Mouse (Mus musculus): ENCODE measurements around the gene Acr. TPM values are rescaled to one million over a fixed set of nuclear protein-coding genes. Genes with fewer than 3 reads are reported as not detected.

The Acr gene
- polyA plus RNA-seq (2016; fragmentation: Nextera tagmentation; extraction: Ambion mirVana), result 1.0 TPM in 2 replicates

DNA sequence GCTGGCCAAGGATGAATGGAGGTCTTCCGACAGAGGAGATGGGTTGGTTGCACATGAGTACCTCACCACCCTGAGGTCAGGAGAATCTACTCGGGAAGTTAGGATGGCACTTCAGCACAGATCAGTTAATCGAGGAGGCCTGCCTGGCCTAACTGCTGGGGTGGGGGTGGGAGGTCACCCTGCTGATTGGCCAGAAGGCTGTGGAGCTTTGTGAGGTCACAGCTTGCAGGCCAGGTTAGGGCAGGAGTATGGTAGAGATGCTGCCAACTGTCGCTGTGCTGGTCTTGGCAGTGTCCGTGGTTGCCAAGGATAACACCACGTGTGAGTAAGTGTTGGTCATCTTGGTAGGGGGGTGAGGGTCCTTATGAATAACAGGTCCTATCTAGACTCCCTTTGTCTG is at the start of gene Acr:
Acr (plus strand) TSS at position 213 of the 400 bp plus-strand sequence.
- H3K4me3 ChIP-seq, result no peak within 1 kb of the TSS

GRCm38 (mm10) chr15:89521951-89522350 is 46.2 kb upstream of the Acr start:
- no peak overlapping the region for H3K27ac ChIP-seq
- no peak overlapping the region for H3K4me3 ChIP-seq
- ATAC-seq (ENCODE audit: low FRiP score, low read depth), result no peak
- 59% methylated on average over 7 of the region's 7 CpGs for WGBS
- H3K9me3 ChIP-seq, result no peaks in the 10 kb centered on the region
- no peaks in the 10 kb centered on the region for H3K36me3 ChIP-seq
- H3K4me2 ChIP-seq (replicated peaks), result no peak overlapping the region
- peaks cover 11% of the 10 kb centered on the region for H3K4me1 ChIP-seq
- peaks cover 37% of the 10 kb centered on the region for H3K27me3 ChIP-seq (replicated peaks)
- no peak overlapping the region for H3K9ac ChIP-seq

More for the DNA sequence above, at the start of gene Acr:
- Histone ChIP-seq H3K9me3 (no peaks in the 10 kb centered on the region), H3K36me3 (no peaks in the 10 kb centered on the region), H3K27me3 (replicated peaks) (no peaks in the 10 kb centered on the region), H3K9ac (no peak within 1 kb of the TSS), H3K27ac (no peak within 1 kb of the TSS), H3K4me1 (no peaks in the 10 kb centered on the region), H3K4me2 (replicated peaks) (no peak within 1 kb of the TSS)
- WGBS, result 93% methylated on average over 6 of the region's 6 CpGs
- no peak for ATAC-seq (ENCODE audit: low FRiP score, low read depth)

DNA sequence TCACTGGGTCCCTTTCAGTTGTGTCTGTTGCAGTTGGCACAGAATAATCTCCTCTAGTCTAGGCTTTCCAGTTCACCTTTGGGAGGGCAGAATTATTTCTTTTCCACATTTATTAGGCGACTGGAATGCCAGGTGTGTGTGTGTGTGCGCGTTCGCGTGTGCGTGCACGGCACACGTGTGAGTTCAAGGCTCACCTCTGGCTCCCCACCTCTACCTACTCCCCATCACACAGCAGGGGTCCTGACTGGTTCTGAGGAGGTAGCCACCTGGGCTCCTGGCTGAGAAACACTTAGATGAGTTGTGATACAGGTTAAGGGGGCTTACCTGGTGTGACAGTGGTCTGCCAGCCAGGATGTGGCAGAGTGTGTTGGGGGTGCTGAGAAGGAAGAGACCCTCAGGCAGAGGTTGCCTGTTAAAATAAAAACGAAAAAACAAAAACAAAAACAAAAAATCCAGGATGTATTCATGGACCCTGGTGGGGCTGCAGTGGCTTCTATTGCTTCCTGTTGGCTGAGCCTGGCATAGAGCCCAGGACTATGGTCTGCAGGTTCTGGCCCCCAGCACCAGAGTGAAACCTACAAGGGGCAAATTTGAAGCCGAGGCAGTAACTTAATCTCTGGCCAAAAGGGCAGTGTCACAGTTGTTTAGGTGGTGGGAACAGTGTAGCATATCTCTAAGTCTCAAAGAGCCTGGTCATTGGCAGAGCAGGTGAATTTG is 45.4 kb upstream of the Acr start:
- Histone ChIP-seq H3K36me3 (no peaks in the 10 kb centered on the region), H3K4me1 (peaks cover 11% of the 10 kb centered on the region), H3K4me3 (no peak overlapping the region), H3K9ac (no peak overlapping the region), H3K9me3 (no peaks in the 10 kb centered on the region), H3K27ac (no peak overlapping the region), H3K27me3 (replicated peaks) (peaks cover 37% of the 10 kb centered on the region), H3K4me2 (replicated peaks) (peak overlapping the region; percentile 96)
- WGBS, result 88% methylated on average over 10 of the region's 10 CpGs
- ATAC-seq (ENCODE audit: low FRiP score, low read depth), result no peak

DNA sequence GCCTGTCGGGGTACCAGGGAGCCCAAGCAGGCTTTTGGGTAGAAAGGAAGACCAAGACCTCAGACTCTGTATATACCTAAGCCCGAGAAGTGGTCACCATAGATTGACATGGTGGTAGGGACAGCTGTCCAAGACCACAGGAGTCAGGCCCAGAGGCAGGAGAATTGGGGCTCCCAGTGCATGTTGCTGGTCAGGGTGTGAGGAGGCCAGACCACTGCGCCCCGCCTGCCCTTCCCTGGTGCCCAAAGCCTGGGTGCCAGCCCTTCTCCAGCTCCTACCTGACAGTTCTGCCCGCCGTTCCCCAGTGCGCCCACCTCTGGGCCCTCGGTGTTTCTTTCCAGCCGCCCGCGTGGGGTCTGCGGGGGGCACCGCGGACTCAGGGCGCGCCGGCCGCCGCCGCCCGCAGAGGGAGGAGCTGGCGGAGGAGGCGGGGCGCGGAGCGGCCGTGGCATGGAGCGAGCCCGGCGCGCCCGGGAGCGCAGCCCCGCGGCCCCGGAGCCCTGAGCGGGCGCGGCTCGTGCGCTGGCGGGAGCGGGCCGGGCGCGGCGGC is 44.8 kb upstream of the Acr start:
- no peaks in the 10 kb centered on the region for H3K9me3 ChIP-seq
- peak overlapping the region; percentile 55 for H3K4me3 ChIP-seq
- peaks cover 37% of the 10 kb centered on the region for H3K27me3 ChIP-seq (replicated peaks)
- peaks cover 11% of the 10 kb centered on the region for H3K4me1 ChIP-seq
- H3K36me3 ChIP-seq, result no peaks in the 10 kb centered on the region
- WGBS, result 4% methylated on average over 41 of the region's 47 CpGs
- no peak overlapping the region for H3K9ac ChIP-seq
- ATAC-seq (ENCODE audit: low FRiP score, low read depth), result no peak
- no peak overlapping the region for H3K27ac ChIP-seq
- H3K4me2 ChIP-seq (replicated peaks), result peak overlapping the region; percentile 96

DNA sequence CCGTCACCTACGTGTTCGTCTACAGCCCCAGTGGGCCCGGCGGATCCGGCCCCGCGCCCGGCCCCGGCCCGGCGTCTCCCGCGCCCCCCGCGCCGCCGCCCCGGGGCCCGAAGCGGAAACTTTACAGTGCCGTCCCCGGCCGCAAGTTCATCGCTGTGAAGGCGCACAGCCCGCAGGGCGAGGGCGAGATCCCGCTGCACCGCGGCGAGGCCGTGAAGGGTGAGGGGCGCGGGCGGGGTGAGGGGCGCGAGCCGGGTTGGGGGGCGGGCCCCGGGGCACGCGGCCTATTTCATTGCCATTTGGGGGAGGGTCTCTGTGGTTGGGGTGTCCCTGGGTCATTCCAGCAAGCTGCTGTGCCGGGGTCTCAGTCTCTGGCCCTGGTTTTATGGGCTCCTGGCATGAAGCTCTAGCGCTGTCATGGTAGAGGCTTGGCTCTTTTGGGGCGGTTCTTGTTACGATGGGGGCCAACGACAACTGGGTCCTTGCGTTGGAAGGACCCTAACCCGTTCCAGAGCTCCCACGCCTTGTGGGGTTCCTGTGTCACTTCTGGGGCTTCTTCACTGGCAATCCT is 44.0 kb upstream of the Acr start:
- ATAC-seq (ENCODE audit: low FRiP score, low read depth), result no peak
- 4% methylated on average over 51 of the region's 52 CpGs for WGBS

GRCm38 (mm10) chr15:89524611-89525415 is 43.3 kb upstream of the Acr start:
- H3K4me2 ChIP-seq (replicated peaks), result peak overlapping the region; percentile 96
- no peaks in the 10 kb centered on the region for H3K36me3 ChIP-seq
- ATAC-seq (ENCODE audit: low FRiP score, low read depth), result no peak
- peaks cover 11% of the 10 kb centered on the region for H3K4me1 ChIP-seq
- peaks cover 37% of the 10 kb centered on the region for H3K27me3 ChIP-seq (replicated peaks)
- H3K27ac ChIP-seq, result no peak overlapping the region
- H3K9me3 ChIP-seq, result no peaks in the 10 kb centered on the region
- H3K4me3 ChIP-seq, result no peak overlapping the region
- H3K9ac ChIP-seq, result no peak overlapping the region
- WGBS, result 67% methylated on average over 8 of the region's 8 CpGs

More for the DNA sequence above, 44.0 kb upstream of the Acr start:
- Histone ChIP-seq H3K27me3 (replicated peaks) (peaks cover 37% of the 10 kb centered on the region), H3K4me1 (peaks cover 11% of the 10 kb centered on the region), H3K27ac (no peak overlapping the region), H3K4me2 (replicated peaks) (peak overlapping the region; percentile 96), H3K4me3 (peak overlapping the region; percentile 55), H3K9ac (peak overlapping the region; percentile 51), H3K9me3 (no peaks in the 10 kb centered on the region), H3K36me3 (no peaks in the 10 kb centered on the region)

GRCm38 (mm10) chr15:89525464-89525863 is 42.7 kb upstream of the Acr start:
- Histone ChIP-seq H3K4me3 (no peak overlapping the region), H3K36me3 (no peaks in the 10 kb centered on the region), H3K27me3 (replicated peaks) (peaks cover 37% of the 10 kb centered on the region), H3K27ac (no peak overlapping the region), H3K4me1 (peaks cover 11% of the 10 kb centered on the region), H3K9me3 (no peaks in the 10 kb centered on the region), H3K9ac (no peak overlapping the region), H3K4me2 (replicated peaks) (no peak overlapping the region)
- 91% methylated on average over 8 of the region's 8 CpGs for WGBS
- no peak for ATAC-seq (ENCODE audit: low FRiP score, low read depth)

DNA sequence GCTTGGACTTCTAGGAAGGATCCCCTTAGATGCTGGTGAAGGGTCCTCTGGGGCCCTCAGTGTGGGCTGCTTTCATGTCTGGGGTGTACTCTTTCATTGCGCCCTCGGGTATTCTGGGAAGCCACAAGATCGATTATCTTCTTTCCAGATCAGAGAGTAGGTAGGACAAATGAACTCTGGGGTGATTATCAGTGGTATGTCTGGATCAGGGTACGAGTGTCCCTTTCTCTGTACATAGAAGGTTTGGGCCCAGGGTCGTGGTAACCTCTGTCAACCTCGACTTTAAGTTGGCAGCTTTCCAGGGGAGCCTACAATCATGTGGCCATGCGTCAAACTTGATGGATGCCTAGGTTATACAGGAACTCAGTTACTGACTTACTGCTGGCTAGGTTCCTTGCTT is 42.2 kb upstream of the Acr start:
- no peak overlapping the region for H3K9ac ChIP-seq
- no peak for ATAC-seq (ENCODE audit: low FRiP score, low read depth)
- H3K4me1 ChIP-seq, result peaks cover 11% of the 10 kb centered on the region
- no peak overlapping the region for H3K27ac ChIP-seq
- H3K4me3 ChIP-seq, result no peak overlapping the region
- no peak overlapping the region for H3K4me2 ChIP-seq (replicated peaks)
- no peaks in the 10 kb centered on the region for H3K36me3 ChIP-seq
- H3K9me3 ChIP-seq, result no peaks in the 10 kb centered on the region
- peaks cover 37% of the 10 kb centered on the region for H3K27me3 ChIP-seq (replicated peaks)
- 76% methylated on average over 7 of the region's 7 CpGs for WGBS

DNA sequence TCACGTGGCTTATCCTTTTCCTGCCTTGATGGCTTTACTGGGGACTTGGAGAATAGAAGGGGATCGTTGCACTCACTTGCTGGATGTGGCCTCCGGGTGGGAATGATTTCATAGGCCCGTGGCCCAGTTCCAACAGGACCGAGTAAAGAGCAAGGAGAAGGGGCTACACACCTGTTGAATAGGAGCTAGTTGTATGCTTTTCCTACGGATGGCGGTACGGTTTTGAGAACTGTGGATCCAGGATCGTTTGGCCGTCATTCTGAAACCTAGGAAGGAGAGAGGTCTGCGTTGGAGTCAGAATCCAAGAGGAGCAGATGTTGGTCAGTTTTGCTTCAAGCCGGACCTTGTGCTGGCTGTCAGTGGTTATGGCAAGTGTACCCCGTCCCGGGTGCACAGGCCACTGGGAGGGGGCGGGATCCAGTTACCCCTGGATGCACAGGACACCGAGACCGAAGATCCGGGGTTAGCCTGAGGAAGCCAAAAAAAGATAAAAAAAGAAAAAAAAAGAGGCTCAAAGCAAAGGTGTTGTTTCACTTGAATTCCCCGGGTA is 41.3 kb upstream of the Acr start:
- Histone ChIP-seq H3K36me3 (no peaks in the 10 kb centered on the region), H3K4me2 (replicated peaks) (no peak overlapping the region), H3K27me3 (replicated peaks) (peaks cover 37% of the 10 kb centered on the region), H3K27ac (no peak overlapping the region), H3K9me3 (no peaks in the 10 kb centered on the region), H3K4me1 (peaks cover 11% of the 10 kb centered on the region), H3K9ac (no peak overlapping the region), H3K4me3 (no peak overlapping the region)
- 91% methylated on average over 19 of the region's 19 CpGs for WGBS
- no peak for ATAC-seq (ENCODE audit: low FRiP score, low read depth)

DNA sequence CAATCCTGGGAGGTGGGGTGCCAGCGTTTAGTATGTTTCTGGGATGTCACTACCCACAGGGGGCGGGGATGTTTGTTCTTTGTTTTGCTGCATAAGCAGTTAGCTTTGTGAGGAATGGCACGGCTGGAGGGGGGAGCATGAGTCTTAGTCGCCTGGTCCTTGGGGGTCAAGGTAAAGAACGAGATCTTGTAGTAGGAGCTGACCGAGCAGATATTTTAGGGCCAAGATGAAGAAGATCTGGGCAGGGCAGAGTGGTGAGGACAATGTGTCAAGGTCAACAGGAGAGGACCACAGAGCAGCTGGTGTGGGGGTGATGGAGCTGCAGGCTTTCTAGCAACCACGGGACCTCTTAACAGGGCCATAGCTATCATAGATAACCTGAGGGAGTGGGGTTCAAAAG is 40.7 kb upstream of the Acr start:
- 77% methylated on average over 7 of the region's 7 CpGs for WGBS
- Histone ChIP-seq H3K36me3 (no peaks in the 10 kb centered on the region), H3K9ac (no peak overlapping the region), H3K4me2 (replicated peaks) (no peak overlapping the region), H3K27me3 (replicated peaks) (peaks cover 31% of the 10 kb centered on the region), H3K4me3 (no peak overlapping the region), H3K27ac (no peak overlapping the region), H3K9me3 (no peaks in the 10 kb centered on the region), H3K4me1 (peaks cover 17% of the 10 kb centered on the region)
- no peak for ATAC-seq (ENCODE audit: low FRiP score, low read depth)

GRCm38 (mm10) chr15:89528201-89528850 is 39.8 kb upstream of the Acr start:
- WGBS, result 89% methylated on average over 18 of the region's 18 CpGs
- H3K27ac ChIP-seq, result no peak overlapping the region
- no peak overlapping the region for H3K4me2 ChIP-seq (replicated peaks)
- peaks cover 22% of the 10 kb centered on the region for H3K4me1 ChIP-seq
- no peak overlapping the region for H3K9ac ChIP-seq
- no peak for ATAC-seq (ENCODE audit: low FRiP score, low read depth)
- H3K36me3 ChIP-seq, result no peaks in the 10 kb centered on the region
- H3K4me3 ChIP-seq, result no peak overlapping the region
- no peaks in the 10 kb centered on the region for H3K9me3 ChIP-seq
- H3K27me3 ChIP-seq (replicated peaks), result peaks cover 22% of the 10 kb centered on the region
